Mouse (Mus musculus): ENCODE measurements around the gene Lrig2.
"Not testable (repeated sequence)": the region's sequence is repeated elsewhere in the genome, so short reads cannot be mapped to it uniquely, and the experiment has no call there.

The Lrig2 gene

GRCm38 (mm10) chr3:104432651-104433050 is 79.1 kb downstream of the Lrig2 start:
- DNase-seq (ENCODE audit: low spot score in 2 of 2), result no peak

GRCm38 (mm10) chr3:104431848-104432159 is 79.9 kb downstream of the Lrig2 start:
- DNase-seq (ENCODE audit: low spot score in 2 of 2), result no peak

GRCm38 (mm10) chr3:104431156-104431847 is 80.4 kb downstream of the Lrig2 start:
- no peak for DNase-seq (ENCODE audit: low spot score in 2 of 2)

- not testable (repeated sequence) for DNase-seq (ENCODE audit: low spot score in 2 of 2)
These were observed 84.4 kb downstream of the Lrig2 start for GRCm38 (mm10) chr3:104427354-104427753.

GRCm38 (mm10) chr3:104424346-104424745 is 87.4 kb downstream of the Lrig2 start:
- no peak for DNase-seq (ENCODE audit: low spot score in 2 of 2)

GRCm38 (mm10) chr3:104420929-104421328 is 90.8 kb downstream of the Lrig2 start:
- no peak for DNase-seq (ENCODE audit: low spot score in 2 of 2)

- DNase-seq (ENCODE audit: low spot score in 2 of 2), result no peak
These were observed 91.7 kb downstream of the Lrig2 start for GRCm38 (mm10) chr3:104419990-104420389.

- DNase-seq (ENCODE audit: low spot score in 2 of 2), result no peak
These were observed 94.9 kb downstream of the Lrig2 start for GRCm38 (mm10) chr3:104416806-104417205.

- no peak for DNase-seq (ENCODE audit: low spot score in 2 of 2)
These were observed 99.2 kb downstream of the Lrig2 start for GRCm38 (mm10) chr3:104412482-104412881.

GRCm38 (mm10) chr3:104407506-104407905 is 104.2 kb downstream of the Lrig2 start:
- no peak for DNase-seq (ENCODE audit: low spot score in 2 of 2)

GRCm38 (mm10) chr3:104403582-104403981 is 108.1 kb downstream of the Lrig2 start:
- no peak for DNase-seq (ENCODE audit: low spot score in 2 of 2)

- DNase-seq (ENCODE audit: low spot score in 2 of 2), result no peak
These were observed 110.5 kb downstream of the Lrig2 start for GRCm38 (mm10) chr3:104401176-104401575.

- no peak for DNase-seq (ENCODE audit: low spot score in 2 of 2)
These were observed 111.6 kb downstream of the Lrig2 start for GRCm38 (mm10) chr3:104400126-104400525.

GRCm38 (mm10) chr3:104399296-104400045 is 112.2 kb downstream of the Lrig2 start:
- no peak for DNase-seq (ENCODE audit: low spot score in 2 of 2)

GRCm38 (mm10) chr3:104397316-104397715 is 114.4 kb downstream of the Lrig2 start:
- DNase-seq (ENCODE audit: low spot score in 2 of 2), result no peak

GRCm38 (mm10) chr3:104396736-104397081 is 115.0 kb downstream of the Lrig2 start:
- no peak for DNase-seq (ENCODE audit: low spot score in 2 of 2)

GRCm38 (mm10) chr3:104396067-104396735 is 115.5 kb downstream of the Lrig2 start:
- no peak for DNase-seq (ENCODE audit: low spot score in 2 of 2)

GRCm38 (mm10) chr3:104390072-104390471 is 121.6 kb downstream of the Lrig2 start:
- DNase-seq (ENCODE audit: low spot score in 2 of 2), result no peak

- DNase-seq (ENCODE audit: low spot score in 2 of 2), result no peak
These were observed 122.3 kb downstream of the Lrig2 start for GRCm38 (mm10) chr3:104389449-104389848.

GRCm38 (mm10) chr3:104385587-104385986 is 126.1 kb downstream of the Lrig2 start:
- peak; percentile 6 to 39 for DNase-seq (ENCODE audit: low spot score in 2 of 2)

GRCm38 (mm10) chr3:104383681-104384341 is 127.9 kb downstream of the Lrig2 start:
- DNase-seq (ENCODE audit: low spot score in 2 of 2), result peak in 1 of 2 experiments; percentile 30

- DNase-seq (ENCODE audit: low spot score in 2 of 2), result no peak
These were observed 133.5 kb downstream of the Lrig2 start for GRCm38 (mm10) chr3:104378228-104378627.
